Mouse (Mus musculus) adrenal gland, adult 18-20 months (tissue): ENCODE measurements around the gene Uba5. TPM values are rescaled to one million over a fixed set of nuclear protein-coding genes. Genes with fewer than 3 reads are reported as not detected.

ENCODE experiments used
- DNase-seq, 2 experiments: peaks; one replicate each; pipeline ENCODE4 v3.0.0; 2021 to 2022; ENCODE audit warnings: low spot score in 2 of 2
- long read RNA-seq, 2 experiments: library from polyadenylated mRNA; stranded (forward); transcript quantifications; one replicate each; pipeline ENCODE4 v2.0.0; 2021
- total RNA-seq, 2 experiments: library from RNA; stranded (reverse); gene quantifications; 1 replicate in 1 of 2; 2 replicates in 1 of 2; pipeline ENCODE4 v1.2.3; 2021

Gene Uba5
- total RNA-seq: 10 to 100 TPM; 37.3 to 47.4 TPM
- long read RNA-seq, experiment 1, transcript Uba5-201 (12 exons, 2,404 nt): major isoform, 45 of 46 reads
- long read RNA-seq, experiment 1, partial matches to known transcripts: 0 of 46 reads
- long read RNA-seq, experiment 1, other reads (novel, unspliced or antisense): 1 of 46 reads
- long read RNA-seq, experiment 2, transcript Uba5-201 (12 exons, 2,404 nt): major isoform, 124 of 130 reads
- long read RNA-seq, experiment 2, partial matches to known transcripts: 0 of 130 reads
- long read RNA-seq, experiment 2, other reads (novel, unspliced or antisense): 6 of 130 reads

DNA sequence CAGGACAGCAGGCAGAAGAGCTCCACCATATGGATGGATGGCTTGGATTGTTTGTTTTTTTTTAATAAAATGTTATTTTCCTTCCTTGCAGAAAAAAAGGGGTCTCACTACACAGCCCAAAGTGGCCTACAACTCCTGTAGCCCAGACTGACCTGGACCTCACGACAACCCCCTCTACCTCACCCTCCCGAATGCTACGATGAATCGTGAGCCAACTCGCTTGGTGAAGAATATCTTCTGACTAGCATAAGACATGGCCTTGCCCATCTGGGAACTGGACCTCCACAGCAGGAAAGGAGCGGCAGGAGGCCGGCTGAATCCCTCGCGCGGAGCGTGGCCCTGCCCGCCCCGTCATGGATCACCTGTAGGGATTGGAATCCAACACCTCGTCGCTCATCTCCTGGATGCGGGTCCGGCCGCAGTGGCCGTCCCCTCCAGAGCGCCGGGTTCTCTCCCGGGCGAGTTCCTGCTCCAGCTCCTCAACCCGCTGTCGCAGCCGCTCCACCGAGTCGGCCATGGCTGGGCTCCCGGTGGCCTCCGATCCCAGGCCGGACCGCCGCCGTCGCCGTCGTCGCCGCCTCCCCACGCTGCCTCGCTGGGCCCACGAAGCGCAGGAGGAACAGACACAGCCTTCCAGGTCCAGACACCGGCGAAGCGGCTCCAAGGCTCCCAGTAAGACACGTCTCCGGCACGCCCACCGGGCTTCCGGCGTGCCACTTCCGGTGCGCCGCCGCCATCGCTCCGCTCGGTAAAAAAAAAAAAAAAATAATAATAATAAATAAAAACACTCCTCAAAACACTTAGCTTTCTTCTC is at the start of gene Uba5:
TSS of gene Uba5 (minus strand) at position 705 of the 814 bp plus-strand sequence.
- peak in 1 of 2 experiments; percentile 72 for DNase-seq

DNA sequence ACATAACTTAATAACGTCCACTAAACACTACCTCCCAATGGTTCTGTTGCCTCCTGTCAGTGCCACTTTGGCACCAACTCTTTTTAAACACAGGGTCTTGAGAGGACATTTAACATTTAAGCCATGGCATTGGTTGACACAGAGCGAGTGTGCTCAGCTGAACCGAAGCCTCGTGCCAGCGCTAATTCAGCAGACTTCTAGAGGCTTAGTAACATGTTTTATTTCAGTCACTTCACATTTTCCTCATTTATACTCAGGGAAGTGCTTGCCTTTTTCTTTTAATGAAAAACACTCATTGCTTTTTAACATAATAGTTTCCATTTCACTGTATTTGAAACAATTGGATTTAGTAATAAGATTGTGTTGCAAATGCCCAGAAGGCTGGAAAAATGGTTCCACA is 46.2 kb upstream of the Uba5 start:
- no peak for DNase-seq

DNA sequence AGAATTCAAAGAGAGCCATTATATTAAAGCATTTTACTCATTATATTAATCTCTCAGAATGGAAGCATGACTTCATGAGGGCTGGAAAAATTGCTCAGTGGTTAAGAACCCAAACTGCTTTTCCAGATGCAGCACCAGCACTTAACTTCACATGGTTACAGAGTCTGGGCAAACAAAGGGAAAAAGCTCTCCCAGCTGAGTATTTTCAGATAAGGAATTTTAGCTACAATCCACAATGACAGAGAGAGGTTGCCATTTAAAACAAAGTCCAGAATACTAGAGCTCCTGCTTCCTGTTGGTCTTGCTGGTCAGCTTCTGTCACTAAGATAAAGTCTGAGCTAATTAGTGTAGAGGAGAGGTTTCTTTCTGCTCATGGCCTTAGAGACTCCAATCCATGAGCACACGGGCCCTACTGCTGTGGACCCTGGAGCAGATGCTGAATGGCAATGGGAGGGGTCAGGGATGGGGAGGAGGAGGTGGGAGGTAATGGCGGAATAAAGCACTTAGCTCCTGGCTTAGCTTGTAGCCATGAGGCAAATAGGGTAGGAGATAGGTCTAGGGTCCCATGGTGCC is 45.7 kb upstream of the Uba5 start:
- DNase-seq: no peak

DNA sequence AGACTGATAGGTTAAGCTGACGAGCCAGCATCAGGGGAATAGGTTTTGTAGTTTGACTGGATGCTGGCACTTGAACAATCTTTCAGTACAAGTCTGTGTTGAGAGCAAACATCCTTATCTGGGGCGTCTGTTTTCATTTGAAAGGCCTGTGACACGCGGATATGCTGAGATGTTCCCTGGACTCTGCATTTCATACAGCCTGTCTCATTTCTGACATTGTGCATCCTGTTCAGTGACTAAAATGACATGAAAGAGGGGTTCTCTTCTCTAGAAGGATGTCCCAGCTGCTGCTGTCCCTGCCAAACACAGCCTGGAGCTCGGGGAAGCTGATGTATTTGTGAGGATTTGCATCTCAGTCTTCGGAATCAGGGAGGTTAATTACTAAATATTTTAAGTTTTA is 44.5 kb upstream of the Uba5 start:
- DNase-seq: no peak

DNA sequence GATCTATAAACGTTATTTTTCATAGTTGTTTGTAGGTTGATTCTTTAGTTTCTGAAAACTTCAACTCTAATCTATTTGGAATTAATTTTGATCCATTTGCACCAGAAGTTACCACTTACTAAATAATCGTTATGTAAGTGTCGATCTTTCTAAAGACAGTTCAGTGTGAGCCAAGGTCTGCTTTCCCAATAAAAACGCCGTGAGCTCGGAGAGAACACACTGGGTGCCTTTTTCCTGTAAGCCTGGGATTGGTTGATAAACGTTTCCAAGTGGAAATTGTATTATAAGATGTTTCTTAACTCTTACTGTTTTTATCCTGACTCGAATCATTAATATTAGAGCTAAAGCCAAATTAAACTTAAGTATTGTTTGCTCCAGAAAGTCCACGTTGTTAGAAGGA is 44.0 kb upstream of the Uba5 start:
- no peak for DNase-seq

DNA sequence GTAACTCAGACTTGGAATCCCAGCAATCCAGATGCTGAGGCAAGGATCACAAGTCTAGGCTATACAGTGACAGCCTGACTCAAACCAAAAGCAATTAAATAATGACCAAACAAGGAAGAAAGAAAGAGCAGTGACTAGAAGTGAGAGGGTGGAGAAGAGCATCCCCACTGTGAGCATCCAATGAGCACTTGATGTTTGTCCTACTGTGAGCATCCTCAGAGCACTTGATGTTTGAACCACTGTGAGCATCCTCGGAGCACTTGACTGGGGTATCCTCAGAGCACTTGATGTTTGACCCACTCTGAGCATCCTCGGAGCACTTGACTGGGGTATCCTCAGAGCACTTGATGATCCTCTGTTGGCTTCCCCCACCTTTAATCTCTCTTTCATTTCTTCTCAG is 42.1 kb upstream of the Uba5 start:
- DNase-seq: no peak

DNA sequence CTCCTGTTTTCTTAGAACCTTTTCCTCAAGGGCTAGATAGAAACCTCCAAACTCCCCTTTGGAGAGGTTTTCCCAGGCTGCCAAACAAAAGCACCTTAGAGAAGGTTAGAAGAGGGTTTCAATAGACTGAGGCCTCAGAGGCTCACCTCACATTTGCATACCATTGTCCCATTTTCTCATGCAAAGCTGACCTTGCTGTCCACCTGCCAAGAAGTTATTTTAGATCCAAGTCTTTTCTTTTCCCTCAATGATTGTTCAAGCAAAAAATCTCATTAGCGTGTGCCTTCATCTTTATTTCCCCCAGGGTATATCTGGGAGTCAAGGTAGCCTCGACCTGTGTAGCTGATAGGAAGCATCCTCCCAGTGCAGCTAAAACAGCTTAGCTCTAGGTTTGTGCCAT is 40.0 kb upstream of the Uba5 start:
- no peak for DNase-seq

DNA sequence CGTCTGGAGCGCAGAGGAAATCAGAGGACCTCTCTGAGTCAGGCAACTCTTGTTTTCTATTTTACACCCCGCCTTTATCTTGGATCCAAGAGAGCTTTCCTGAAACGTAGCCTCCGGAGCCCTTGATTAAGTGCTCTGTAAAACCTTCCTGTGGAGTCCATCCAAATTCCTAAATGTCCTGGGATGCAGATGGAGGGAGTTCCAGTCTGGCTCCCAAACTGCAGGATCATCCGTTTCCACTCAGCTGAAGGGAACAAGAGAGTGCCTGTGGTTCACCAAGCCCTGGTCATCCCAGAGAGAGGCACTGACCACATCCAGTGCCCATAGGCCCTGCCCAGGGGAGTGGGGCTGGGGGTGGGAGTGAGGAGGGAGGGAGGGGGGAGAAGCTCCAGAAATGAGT is 39.4 kb upstream of the Uba5 start:
- DNase-seq: no peak

DNA sequence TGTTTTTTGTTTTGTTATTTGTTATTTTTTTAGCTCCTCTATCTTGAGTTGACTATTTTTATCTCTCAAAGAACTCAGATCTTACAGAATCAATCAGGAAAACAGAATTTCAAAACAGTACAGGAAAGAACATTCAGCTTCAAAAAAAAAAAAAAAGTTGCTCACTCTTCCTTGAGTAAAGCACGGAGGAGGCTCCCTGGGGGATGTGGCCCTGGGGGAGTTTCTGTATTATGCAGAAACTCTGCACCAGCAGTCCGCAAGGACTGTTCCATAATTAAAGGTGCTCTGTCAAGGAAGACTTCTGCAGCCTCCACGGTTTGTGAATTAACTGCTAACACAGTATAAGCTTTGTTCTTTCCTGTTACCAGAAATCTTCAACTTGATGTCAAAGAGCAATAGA is 38.5 kb upstream of the Uba5 start:
- no peak for DNase-seq

DNA sequence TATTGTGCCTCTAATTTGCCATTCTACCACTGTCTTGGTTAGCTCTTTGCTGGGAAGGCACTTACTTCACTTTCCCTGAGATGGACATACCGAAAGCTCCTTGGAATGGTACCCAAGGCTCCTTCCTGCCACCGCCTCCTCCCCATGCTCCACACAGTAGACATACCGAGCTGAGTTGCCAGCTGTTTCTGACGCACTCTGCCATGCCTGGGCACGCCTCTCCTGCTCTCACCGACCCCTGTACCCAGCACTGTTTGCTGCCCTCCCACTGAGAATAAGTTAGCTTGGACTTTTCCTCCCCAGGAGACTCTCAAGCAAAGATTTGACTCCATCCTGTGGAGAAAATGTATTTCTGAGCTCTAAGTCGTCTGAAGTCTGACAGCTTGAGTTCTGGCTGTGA is 37.9 kb upstream of the Uba5 start:
- DNase-seq: no peak

DNA sequence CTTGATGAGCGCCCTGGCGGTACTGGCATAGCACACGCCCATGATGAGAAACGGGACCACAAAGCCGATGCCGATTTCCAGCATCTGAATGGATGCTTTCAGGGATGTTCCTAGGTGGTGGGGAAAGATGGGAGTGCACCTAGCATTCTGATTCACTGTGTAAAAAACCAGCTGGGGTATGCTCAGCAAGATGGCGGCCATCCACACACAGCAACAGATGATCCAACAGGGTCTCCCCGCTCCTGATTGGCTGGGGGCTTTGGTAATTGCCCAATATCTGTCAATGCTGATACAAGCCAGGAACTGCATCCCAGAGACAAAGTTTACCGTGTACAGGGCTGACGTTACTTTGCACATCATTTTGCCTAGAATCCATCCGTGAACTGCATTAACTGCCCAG is 36.1 kb upstream of the Uba5 start:
- DNase-seq: no peak

DNA sequence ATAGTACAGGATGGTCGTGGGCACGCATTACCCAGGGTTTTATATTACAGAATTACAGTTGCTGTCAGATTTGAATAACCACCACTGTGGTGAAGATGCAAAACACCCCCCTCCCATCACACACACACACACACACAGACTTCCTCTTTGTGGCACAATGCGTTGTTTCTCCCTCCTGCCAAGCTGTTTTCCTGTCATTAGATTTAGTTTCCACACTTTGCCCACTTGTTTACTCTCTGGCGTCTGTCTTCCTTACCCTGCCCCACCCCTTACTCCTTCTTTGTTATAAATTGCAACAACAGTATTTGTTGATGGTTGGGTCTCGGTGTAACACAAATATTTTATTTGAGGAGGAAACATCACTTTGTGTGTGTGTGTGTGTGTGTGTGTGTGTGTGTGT is 35.3 kb upstream of the Uba5 start:
- no peak for DNase-seq

DNA sequence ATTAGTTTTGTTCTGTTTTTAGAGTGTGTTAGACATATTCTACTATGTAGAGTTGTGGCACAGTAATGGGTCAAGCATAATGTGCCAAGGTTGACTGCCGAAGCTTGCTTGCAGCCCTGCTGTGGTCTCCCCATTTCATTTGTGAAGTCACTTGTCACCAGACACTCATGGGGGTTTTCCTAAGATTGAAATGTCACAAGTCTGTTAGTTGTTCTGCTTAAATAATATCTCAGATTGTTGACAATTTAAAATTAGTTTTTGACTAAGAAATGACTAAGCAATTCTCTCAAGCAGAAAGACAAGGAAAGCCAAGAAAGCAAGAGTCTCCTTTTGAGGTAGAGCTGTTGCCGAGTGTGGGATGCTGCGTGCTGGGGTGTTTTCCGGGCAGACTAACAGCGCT is 30.0 kb upstream of the Uba5 start:
- DNase-seq: no peak

DNA sequence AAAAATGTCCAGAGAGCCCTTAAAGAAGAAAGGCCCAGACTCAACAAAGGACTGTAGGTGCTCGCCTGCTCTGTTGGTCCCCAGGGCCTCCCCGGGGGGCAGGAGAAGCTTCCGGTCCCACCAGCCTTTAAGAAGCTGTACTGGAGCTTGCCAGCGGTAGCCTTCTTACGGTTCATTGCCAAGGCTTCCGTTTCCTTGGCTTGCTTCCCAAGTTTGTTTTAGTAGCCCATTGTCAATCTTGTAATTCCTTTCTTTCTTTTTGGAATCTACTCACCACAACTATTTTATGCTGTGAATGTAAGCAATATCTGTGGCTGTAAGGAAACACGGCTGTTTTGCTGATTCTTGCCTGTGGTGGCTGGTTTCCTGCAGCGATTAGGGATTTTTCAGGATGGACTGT is 25.6 kb upstream of the Uba5 start:
- DNase-seq: no peak

DNA sequence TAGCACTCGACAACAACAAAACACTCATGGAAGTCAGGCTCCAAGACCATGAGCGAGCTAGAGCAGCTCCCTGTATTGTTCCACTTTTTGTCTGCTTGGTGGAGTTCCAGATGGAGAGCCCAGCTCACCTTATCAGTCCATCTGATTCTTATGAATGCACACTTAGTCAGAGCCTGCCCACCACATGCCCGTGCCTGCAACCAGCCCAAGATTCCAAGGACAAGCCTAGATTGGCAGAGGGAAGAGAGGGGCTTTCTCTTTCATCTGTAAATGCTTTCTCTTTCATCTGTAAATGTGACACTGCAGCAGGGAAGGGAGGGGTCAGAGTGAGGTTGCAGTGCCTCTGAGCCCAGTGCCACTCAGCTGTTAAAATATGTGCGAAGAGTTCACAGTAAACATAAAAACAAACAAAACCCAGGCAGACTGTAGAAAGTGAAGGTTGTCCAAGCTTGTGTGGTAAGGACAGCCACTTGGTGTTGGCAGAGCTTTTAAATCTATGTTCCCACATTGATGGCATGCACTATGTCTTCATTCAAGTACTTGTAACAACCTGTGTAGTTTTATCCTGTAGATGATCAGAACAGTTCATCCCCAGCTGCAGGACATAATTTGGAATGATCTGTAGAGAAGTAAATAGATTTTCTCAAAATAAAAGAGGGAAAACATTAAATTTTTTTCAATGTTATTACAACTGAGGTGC is 22.9 kb upstream of the Uba5 start:
- DNase-seq: no peak

DNA sequence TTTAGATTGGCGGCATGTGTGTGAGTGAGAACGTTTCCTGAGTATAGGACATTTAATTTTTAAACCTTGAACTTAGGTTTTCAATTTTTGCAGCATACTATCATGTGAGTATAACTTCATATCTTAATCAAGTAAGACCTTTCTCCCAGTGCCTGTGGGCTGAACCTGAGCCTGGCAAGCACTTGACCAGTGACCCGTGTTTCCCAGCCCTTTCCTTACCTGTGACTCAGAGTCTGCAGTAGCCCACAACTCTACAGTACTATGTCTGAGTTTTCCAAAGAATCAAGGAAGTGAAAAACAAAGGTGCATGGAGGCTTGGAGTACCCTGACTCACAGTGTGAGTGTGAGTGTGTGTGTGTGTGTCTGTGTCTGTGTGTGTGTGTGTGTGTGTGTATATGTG is 17.1 kb upstream of the Uba5 start:
- DNase-seq: no peak

DNA sequence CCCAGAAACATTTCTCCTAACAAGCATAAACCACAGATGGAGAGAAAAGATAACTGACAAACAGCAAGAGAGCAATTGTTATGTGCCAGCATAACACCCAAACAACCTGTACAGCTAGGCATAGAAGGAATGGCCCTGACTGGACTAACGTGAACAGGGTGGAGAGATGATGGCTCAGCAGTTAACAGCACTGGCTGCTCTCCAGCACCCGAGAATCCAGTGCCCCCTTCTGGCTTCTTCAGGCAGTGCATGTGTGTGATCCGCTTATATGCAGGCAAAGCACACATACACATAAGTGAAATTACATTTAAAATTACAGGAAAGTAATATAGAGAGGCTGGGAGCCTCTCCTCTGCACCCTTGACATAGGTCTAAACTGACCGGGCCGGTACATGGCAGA is 16.4 kb upstream of the Uba5 start:
- DNase-seq: peak; percentile 16 to 36

DNA sequence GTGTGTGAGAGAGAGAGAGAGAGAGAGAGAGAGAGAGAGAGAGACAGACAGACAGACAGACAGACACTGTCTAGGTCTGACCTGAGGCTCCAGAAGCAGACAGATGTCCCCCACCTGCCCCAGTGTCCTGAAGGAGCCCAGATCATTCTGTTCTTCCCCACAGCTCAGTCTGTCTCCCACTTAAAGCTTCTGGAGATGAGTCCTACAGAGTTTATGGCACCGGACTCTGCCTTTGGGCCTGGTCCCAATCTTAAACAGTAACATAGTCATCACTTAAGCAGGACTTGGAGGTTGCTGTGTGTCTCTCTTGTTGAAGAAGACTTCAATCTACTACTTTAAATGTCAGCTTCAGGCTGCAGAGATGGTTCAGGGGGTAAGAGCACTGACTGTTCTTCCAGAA is 15.8 kb upstream of the Uba5 start:
- no peak for DNase-seq

DNA sequence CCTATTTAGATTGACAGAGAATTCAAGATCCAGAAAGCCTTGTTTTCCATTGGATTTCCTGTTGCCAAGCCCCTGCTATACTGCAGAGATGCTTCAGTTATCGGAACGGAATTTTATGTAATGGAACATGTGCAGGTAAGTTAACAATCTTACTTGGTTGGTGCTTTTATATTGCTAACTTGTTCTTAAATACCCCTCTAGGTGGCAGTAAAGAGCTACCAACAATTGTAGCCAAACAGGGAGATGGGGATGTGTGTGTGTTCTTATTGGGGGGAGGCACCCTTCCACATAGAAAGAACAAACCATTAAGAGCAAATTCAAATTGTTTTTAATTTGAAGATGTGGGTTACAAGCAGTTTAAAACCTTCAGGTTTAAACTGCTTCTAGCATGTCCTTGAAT is 12.9 kb upstream of the Uba5 start:
- no peak for DNase-seq

DNA sequence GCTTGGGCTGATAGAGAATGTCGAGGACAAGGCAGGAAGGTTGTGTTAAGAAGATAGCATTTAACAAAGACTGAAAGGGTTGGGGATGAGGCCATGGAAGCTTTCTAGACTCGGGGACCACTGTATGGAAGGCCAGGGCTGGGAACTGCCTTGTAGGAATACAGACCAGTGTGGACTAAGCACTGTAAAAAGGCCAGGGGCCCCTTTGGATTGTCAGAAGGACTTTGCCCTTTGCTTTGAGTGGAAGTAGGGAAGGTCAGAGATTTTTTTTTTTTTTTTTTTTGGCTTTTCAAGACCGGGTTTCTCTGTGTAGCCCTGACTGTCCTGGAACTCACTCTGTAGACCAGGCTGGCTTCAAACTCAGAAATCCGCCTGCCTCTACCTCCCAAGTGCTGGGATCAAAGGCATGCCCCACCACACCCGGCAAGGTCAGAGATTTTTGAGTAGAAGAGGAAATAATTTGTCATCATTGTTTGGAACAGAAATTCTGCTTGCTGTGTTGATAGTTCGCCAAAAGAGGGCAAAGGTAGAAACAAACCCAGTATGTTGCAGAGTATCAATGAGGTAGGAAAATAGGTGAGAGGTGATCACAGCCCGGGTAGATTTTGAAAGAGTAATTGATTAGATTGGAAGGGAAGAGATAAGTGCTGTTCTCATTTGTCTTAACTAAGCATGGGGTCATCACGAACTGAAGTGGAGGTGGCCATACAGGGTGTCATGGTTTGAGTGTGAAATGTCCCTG is 8.1 kb upstream of the Uba5 start:
- no peak for DNase-seq

DNA sequence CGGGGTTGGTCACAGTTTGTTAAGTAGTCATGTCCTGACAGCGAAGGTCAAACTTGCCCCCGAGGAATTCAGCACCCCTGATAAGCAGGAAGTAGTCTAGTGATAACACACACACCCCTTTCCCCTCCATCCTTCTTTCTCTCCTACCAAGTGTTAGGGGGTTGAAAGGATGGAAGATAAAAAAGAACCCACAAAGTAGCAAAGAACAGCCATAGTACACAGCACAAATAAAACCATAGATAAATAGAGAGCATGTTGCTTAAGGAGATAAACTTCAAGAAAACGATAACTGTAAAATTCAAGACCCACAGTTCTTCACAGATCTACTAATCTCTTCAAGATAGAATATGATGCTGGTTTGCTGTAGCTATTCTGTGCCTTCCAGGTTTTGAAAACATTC is 7.3 kb upstream of the Uba5 start:
- DNase-seq: no peak
